Mouse (Mus musculus) liver, postnatal 0 days (tissue): ENCODE measurements around the gene Gm3072.
"Not testable (repeated sequence)": the region's sequence is repeated elsewhere in the genome, so short reads cannot be mapped to it uniquely, and the experiment has no call there.

Experiments
- CTCF ChIP-seq: sonication (generic); IDR thresholded peaks from 2 replicates; pipeline ENCODE4 v1.5.1; 2016; ENCODE audit warnings: antibody characterized with exemption, low read depth
- EP300 ChIP-seq: IDR thresholded peaks from 2 replicates; pipeline ENCODE4 v1.6.1; 2016; ENCODE audit warnings: antibody characterized with exemption, low read depth, mild to moderate bottlenecking

GRCm38 (mm10) chr14:41586346-41586745, 38.1 kb downstream of the Gm3072 start:
- not testable (repeated sequence) for TF ChIP-seq CTCF, EP300
